Mouse (Mus musculus) retina, postnatal 7 days (tissue): Measurements from ENCODE around the gene Ddx3x.
A peak's percentile ranks its signal among the peaks of the same experiment; 100 is the strongest.
"Not testable (repeated sequence)": the region's sequence is repeated elsewhere in the genome, so short reads cannot be mapped to it uniquely, and the experiment has no call there.

Experiments used
- DNase-seq: peaks from one replicate; pipeline ENCODE4 v3.0.0-alpha.2; 2012; ENCODE audit warnings: low read depth, low spot score

Ddx3x gene

DNA sequence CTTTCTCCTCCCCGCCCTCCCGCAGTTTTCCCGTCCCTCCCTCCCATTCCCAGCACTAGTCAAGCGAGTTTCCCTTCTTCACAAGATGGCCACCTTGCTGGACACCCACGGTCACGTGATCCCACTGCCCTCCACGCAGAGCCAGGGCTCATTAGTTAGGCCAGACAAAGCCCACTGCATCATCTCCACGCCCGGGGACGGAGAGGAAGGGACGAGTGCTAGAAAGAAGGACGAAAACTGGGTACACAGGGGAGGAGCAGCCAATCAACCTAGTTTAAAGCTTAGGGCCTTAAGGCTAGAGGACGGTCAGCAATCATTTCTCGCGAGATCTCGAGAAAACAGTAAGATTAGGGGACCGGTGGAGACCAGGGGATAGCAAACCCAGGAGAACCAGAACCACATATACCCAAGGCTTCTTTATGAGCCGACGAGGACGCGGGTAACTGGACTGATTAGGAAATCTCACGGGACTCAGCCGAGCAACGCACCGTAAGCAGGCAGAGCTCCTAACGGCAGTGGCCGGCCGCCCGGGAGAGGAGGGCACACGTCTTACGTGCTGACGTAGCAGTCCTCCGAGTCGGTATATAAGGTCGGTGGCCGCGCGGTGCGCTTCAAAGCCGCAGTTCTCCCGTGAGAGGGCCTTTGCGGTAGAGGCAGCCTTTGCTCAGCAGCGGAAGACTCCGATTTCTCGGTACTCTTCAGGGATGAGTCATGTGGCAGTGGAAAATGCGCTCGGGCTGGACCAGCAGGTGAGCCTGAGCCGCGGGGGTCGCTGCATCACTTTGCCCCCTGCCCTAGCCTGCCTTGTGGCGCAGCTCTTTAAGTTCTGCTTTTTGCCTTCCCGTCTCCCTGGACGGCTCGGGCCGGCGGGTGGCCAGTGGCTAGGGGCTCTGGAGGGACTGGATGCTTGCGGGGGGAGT lies at the start of gene Ddx3x:
Gene Ddx3x, plus strand, starts transcription at position 562 of the 920 bp plus-strand sequence.
- DNase-seq: peak; percentile 81

DNA sequence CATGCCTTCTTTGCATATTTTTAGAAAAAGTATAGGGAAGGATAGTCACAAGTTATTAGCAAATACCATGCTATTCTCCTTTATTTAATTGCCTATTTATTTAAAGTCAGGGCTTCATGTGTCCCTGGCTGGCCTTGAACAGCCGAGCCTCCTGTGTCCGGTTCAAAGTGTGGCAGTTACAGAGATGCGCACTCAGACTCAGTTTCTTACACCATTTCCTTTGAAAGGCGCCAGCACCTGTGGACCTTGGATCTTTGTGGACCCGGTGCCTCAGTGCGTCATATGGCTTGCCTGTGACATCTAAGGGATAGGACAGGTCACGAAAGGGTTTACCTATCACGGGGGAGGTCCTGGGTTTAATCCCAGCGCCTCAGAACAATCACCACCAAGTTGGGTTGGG lies 49.5 kb upstream of the Ddx3x start:
- no peak for DNase-seq

DNA sequence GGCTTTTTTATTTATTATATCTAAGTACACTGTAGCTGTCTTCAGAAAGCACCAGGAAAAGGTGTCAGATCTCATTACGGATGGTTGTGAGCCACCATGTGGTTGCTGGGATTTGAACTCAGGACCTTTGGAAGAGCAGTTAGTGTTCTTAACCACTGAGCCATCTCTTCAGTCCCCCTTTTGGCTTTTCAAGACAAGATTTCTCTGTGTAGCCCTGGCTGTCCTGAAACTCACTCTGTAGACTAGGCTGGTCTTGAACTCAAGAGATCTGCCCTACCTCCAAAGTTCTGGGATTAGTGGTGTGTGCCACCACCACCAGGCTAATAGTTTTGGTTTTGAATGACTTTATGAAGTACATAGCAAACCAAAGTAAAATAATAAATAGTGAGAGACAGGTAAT lies 47.9 kb upstream of the Ddx3x start:
- DNase-seq: not testable (repeated sequence)

DNA sequence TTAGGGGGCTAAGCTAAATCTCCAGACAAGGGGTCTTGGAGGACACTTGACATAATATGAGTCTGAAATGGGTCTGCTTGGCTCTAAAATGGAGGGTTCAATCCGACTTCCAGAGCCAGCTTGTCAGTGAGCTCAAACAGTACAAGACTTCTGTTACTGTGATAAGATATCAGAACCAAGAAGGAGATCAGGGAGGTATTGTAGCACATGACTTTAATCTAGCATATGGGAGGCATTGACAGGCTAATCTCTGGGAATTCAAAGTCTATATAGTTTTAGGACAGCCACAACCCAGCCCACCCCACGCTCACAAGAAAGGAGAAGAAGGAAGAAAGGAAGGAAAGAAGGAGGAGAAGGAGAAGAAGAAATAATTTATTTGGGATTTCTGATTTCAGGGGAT lies 47.1 kb upstream of the Ddx3x start:
- DNase-seq: no peak

DNA sequence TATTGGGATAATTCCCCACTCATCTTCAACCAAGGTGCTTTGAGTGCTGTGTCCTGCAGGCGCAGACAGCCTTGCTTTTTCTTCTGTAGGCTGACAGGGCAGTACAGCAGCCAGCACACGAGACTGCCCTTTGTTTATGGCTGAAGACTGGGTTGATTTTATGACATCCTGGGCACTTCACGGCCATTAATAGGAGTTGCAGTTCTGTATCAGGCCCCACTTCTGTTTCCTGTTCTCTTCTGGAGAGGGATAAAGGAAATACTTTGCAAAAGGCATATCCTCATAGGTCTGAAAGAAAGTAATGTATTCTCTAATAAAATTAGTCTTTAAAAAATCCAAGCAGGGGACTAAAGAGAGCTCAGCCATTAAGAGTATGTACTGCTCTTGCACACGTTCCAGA lies 46.1 kb upstream of the Ddx3x start:
- DNase-seq: no peak

DNA sequence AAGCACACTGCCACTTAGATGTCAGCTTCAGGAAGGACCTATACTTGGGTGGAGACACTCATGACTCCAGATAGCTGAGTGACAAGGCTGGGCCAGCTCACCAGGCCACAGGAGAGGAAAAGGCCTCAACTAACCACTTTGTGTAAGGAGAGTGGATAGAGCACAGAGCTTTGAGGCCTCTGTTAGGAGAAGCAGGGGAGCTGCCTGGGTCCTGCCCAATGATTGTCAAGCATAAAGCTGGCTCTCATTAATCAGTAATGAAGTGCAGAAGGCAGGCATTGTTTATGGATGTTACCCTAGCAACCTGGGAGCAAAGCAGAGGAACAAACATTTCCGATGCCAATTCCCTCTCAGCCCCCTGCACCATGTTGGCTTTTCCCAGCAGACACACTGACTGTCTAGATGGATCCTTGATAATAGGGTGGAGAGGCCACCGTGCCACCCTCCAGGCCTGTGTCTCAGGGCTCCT lies 44.6 kb upstream of the Ddx3x start:
- DNase-seq: no peak

DNA sequence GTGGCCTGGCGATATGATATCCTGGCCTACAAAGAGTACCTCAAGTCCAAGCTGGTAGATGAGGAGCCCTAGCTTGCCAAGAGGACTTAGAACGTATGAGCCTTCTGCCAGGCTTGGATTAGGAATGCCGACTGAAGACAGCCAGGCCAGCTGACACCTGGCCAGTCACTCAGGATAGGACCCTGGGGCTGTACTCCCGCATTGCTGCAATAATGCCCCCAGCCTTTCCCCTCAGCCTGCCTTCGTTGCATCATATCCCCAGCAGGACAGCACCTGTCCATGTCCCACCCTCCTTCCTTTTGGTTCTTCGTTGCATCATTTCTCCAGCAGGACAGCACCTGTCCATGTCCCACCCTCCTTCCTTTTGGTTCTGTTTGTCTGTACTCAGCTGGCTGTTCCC lies 41.3 kb upstream of the Ddx3x start:
- DNase-seq: no peak

DNA sequence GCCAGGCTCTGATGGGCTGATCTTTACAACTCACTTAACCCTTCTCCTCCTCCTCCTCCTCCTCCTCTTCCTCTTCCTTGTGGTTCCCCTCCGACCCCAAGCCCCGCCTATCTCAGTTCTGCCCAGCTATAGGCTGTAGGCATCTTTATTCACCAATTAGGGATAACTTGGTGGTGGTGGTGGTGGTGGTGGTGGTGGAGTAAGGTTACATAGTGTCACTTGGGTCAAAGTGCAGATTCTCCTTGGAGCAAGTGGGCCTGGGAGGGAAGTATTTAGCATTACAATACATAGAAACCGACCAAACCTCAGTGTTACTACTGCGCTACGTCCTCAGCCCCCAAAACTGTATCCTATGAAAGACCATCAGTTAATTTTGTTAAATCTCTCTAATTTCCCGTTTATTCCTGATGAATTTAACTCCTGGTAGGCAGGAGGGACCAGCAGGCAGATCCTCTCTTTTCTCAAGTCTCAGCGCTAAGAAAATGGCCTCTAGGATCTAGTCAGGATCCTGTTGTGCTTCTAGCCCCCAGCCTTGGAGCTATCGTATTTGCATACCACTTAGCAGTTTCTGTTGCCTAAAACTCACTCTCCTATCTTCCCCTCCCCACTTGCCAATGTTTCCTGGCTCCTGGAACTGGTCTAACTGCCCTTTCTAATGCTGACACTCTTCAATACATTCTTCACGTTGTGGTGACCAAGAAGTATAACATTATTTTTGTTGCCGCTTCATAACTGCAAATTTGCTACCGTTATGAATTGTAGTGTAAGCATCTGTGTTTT lies 39.9 kb upstream of the Ddx3x start:
- DNase-seq: no peak

DNA sequence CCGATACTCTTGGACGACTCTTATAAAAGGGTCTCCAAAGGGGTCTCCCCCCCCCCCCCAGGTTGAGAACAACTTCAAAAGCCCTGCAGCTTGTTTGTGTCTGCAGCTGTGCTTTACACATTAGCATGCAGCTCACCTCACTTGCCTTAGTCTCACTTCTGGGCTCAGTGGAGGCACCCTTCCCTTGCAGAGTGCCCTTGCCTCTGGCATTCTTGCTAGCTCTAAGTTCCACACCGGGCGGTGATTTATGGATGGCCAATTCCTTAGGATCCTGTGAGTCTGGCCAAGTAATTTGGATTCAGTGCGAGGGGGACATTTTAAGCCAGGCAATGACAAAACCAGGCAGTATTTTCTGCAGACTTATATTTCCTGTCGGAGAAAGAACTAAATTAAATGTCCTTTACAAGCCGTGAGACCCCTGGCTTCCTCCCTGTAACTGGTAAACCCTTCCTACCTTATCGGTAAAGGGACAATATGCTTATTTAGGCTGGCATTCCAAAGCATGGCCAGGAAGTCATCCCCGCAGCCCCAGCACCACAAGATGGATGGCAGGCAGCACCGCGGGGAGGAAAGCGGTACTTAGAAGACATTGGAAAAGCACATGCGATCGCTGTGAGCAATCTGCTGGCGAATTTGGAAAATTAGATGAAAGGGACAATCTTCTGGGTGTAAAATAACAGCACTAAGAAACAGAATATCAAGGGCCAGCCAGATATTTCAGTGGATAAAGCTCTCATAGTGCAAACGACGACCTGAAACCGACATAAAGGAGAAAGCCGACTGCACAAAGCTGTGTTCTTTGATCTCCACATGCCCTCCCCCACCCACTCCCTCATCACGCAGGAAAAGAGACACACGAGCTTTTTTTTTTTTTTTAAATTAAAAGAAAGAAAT lies 39.1 kb upstream of the Ddx3x start:
- DNase-seq: no peak

DNA sequence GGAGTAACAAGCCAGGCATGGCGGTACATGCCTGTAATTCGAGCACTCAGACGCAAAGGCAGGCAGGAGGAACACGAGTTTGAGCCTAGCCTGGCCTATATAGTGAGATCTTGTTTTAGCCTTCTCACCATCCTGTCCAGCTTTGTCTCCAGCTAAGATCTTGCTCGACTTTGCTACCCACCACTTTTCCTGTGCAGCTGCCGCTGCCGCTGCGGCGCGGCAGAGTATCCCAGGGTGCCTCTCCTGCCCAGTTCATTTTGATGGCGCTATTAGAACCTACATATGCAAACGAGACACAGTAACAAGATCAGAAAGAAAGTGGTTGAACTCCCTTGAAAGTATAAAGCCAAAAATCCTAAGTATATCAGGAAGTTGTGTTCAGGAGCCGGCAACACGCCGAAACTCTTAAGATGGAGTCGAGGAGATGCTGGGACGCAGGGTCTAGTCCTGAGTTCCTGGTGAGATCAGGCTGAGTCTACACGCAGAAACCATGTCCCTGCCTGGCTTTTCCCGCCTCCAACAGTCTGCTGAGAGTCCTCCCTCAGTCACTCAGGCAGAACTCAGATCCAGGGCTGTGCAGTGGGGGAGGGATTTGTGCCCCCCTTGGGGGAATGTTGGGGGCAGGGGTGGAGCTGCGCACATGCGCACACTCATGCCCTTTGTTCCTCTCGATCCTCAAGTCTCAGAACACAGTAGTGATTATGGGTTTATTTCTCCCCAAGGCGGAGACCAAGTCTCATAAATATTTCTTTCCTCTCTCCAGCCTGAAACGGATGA lies 38.3 kb upstream of the Ddx3x start:
- DNase-seq: peak; percentile 61

DNA sequence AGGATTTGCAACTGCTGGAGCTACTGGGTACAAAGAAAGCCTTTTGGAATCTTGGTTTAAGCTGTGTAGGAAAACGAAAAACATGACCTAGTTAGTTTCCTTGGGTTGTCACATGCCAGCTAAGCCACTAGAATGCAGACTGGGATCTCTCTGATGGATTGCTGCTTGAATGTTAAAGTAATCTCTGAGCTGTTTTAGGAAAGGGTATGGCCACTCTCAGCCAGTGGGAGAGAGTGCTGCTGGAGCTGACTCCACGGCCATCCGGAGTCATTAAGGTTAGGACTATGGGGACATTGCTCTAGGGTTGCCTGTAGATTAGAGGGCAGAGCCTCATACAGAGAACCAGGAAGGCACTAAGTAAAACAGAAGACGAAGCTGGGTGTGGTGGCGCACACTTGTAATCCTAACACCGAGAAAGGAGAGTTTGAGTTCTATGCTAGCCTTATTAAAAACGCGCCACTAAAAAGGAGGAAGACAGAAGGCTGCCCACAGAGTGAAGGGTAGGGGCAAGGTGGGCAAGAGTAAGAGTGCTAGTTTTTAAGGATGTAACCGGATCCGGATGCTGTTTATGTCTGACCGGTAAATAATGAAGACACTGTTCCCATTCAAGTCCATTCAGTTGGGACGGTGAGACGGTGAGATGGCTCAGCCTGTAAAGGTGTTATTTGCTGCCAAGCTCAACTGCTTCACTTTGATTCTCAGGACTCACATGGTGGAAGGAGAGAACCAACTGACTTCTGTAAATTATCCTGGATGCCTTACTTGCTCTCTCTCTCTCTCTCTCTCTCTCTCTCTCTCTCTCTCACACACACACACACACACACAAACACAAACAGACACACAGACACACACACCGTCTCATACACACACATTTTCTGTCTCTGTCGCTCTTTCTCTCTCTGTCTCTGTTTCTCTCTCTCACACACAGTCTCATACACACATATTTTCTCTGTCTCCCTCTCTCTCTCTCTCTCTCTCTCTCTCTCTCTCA lies 37.3 kb upstream of the Ddx3x start:
- DNase-seq: no peak

DNA sequence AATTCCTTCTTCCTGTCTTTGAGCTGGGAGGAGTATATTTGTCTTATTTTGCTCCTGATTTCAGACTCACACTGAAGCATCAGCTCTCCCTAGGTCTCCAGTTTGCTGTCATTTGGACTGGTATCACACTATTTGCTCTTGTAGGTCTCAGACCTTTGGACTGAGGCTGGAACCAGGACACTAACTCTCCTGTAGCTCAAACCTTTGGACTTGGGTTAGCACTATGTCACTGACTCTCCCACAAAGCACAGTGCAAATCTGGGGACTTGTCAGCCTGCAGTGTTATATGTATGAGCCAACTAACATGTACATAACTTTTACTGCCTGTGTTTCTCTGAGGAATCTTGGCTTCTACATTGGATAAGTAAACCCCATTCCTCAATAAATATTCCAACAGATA lies 36.2 kb upstream of the Ddx3x start:
- no peak for DNase-seq

DNA sequence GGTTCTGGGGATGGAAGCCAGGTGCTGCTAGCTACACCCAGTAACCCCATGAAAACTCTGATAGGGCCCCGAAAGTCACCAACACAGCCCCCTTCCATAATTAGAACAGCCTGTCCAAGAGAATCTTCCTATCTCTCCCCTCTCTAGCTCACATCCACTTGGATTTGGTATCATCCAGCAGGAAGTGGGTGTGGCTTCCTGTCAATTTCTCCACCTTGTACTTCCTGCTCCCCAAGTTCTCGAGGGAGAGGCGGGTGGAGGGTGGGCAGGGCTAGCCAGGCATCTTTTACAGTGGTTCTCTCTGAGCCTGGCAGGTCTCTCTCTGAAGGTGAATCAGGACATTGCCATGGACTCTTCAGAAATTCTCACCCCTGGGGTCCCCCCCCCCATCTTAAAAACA lies 35.7 kb upstream of the Ddx3x start:
- DNase-seq: no peak

DNA sequence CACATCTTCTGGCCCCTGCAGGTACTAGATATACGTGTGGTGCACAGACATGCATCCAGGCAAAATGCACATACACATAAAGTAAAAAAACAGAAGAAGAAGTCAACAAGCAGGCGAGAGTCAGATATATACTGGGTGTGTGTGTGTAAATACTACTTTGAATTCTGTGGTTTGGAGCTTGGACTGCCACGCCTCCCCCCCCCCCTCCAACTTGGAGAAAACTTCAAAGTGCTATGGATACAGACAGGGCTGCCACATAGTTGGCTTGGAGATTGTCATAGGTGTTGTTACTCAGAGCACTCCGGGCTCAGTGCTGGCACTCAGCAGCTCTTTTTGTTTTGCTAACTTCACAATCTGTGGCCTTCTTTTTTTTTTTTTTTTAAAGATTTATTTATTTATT lies 29.1 kb upstream of the Ddx3x start:
- no peak for DNase-seq

DNA sequence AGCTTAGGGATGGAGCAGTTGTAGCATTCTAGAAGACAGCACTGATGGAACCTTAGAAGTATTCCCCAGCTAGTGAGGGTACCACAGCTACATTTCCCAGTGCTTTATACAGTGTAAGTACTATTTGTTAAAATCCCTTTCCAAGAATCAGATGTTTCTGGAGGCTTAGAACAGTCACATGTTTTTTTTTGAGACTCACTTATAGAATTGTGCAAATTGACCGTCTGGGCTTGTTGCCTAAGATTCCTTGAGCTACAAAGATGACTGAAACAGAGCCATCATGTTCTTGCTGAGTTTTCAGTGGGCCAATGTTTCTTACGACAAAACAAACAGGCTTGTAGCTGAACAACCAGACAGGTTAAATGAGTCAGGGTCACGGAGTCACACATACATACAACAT lies 26.5 kb upstream of the Ddx3x start:
- no peak for DNase-seq

DNA sequence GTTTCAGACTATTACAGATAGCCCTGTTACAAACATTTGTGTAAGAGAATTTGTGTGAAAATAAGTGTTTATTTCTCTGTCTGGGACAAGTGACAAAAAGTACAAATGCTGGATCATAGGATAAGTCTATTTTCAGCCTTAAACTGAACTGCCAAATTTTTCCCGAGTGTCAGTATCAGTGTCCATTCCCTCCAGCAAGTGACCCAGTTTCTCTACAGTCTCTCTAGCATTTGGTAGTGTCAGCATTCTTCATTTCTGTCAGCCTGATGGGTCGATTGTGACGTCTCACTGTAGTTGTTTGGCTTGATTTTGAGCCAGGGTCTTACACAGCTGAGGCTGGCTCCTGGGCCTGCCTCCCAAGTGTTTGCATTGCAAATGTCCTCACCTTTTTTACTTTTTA lies 17.4 kb upstream of the Ddx3x start:
- no peak for DNase-seq

DNA sequence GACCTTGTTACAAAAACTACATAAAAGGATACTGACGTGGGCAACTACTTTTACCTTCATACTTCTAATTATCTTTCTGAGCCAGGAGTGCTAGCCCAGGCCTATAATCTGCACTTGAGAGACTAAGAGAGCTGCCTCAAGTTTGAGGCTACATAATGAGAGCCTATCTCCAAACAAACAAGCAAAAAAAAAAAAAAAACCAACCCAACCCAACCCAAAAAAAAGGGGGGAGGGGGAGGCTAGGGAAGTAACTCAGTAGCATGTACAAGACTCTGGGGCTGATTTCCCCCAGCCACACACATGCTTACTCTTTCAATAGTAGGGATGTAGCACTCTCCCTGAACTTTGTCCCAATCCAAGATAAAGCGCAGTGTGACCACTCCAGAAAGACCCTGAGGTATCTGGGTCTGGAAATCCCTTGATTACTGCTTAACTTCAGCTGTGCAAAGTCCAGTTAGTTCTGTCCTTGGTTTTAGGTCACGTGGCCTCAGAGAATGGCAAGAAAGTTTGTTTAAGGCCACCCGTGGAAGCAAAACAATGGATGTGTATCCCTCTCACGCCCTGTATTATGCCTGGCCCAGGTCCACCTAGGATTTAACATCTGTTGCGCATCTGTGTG lies 5.1 kb upstream of the Ddx3x start:
- DNase-seq: no peak

DNA sequence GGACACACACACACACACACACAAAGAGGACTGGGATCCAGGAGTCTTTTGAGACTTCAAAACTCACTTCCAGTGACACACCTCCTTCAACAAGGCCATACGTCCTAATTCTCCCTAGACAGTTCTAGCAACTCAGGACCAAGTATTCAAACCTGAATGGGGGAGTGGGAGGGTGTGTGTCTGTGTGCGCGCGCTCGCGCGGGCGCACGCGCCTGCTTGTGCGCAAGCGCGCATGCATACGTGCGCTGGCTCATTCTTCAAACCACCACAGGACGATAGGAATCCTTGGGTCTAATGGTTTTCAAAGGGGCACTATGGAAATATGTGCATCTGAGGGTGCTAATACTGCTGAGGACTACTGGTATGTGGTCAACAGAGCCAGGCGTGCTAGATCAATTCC lies 1.8 kb upstream of the Ddx3x start:
- DNase-seq: no peak

DNA sequence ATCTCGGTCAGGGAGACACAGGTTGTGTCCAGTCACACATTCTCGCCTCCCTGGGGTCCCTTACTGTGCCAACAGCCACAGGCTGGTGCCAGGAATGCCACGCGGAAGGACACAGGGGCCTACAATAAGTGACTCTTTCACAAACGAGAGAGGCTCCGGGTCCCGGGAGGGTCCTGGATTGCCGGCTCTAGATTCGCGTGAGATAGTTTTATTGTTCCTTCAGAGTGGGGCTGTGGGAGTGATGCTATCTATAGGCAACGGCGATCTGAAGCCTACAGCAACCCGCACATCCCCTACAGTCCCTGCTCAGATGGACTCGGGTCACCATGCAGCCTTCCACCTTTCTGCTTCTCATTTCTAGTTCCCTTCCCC lies 747 bp upstream of the Ddx3x start:
- DNase-seq: no peak
